Mouse (Mus musculus) midbrain, embryonic 16.5 days (tissue): Measurements from ENCODE around the gene Tmem132c. TPM values are rescaled to one million over a fixed set of nuclear protein-coding genes. Genes with fewer than 3 reads are reported as not detected.

ENCODE experiments used
- ATAC-seq: fragments of 200-750 bp; cut with Nextera tagmentation; 2 replicates; pipeline ENCODE4 v1.8.0; 2017; ENCODE audit warnings: moderate TSS enrichment
- H3K27ac ChIP-seq: fragments of 300-500 bp; sonication (generic); 2 replicates; pipeline ENCODE4 v1.5.1; 2014; ENCODE audit warnings: mild to moderate bottlenecking, low read length, mixed read lengths
- H3K27me3 ChIP-seq: fragments of 300-500 bp; sonication (generic); 2 replicates; pipeline ENCODE4 v1.6.1; 2014; ENCODE audit warnings: low read depth, low read length, mixed read lengths; ENCODE audit not compliant: control insufficient read depth, insufficient read depth
- H3K36me3 ChIP-seq: fragments of 300-500 bp; sonication (generic); 2 replicates; pipeline ENCODE4 v1.6.1; 2014; ENCODE audit warnings: mild to moderate bottlenecking, low read length, moderate library complexity, mixed read lengths; ENCODE audit not compliant: control insufficient read depth, insufficient read depth
- H3K4me1 ChIP-seq: fragments of 300-500 bp; sonication (generic); 2 replicates; pipeline ENCODE4 v1.6.1; 2014; ENCODE audit warnings: mild to moderate bottlenecking, low read length, mixed read lengths; ENCODE audit not compliant: control insufficient read depth, insufficient read depth
- H3K4me2 ChIP-seq: fragments of 300-500 bp; sonication (generic); 2 replicates; pipeline ENCODE4 v1.6.1; 2014; ENCODE audit warnings: mild to moderate bottlenecking, low read length, mixed read lengths
- H3K4me3 ChIP-seq: fragments of 300-500 bp; sonication (generic); 2 replicates; pipeline ENCODE4 v1.5.1; 2014; ENCODE audit warnings: low read depth, mild to moderate bottlenecking, low read length, moderate library complexity, mixed read lengths
- H3K9ac ChIP-seq: fragments of 300-500 bp; sonication (generic); 2 replicates; pipeline ENCODE4 v1.6.1; 2014; ENCODE audit warnings: low read depth, low read length, mixed read lengths
- H3K9me3 ChIP-seq: fragments of 300-500 bp; sonication (generic); replicated peaks from 2 replicates; pipeline ENCODE4 v1.6.1; 2014; ENCODE audit warnings: mild to moderate bottlenecking, low read length, mixed read lengths; ENCODE audit not compliant: control insufficient read depth, poor library complexity, severe bottlenecking
- WGBS: fragments of 180-500 bp; shearing (Covaris S2); extraction: QIAGEN DNeasy Blood & Tissue Kit; methylation state at CpG from one replicate; pipeline ENCODE4 v1.1.7; 2014; 5-methylcytosine and 5-hydroxymethylcytosine counted together
- polyA plus RNA-seq: library from polyadenylated mRNA; unstranded; fragments of >200 nt; fragmentation: Nextera tagmentation; extraction: Ambion mirVana; gene quantifications from 2 replicates; pipeline ENCODE4 v1.2.1, GENCODE M21; 2015

Tmem132c gene
- polyA plus RNA-seq, 1 experiment from 2014 or later = 11.8 TPM

GRCm38 (mm10) chr5:127293698-127294097, 52.1 kb downstream of the Tmem132c start:
- H3K4me3 ChIP-seq = no peak overlapping the region
- no peaks in the 10 kb centered on the region for H3K27me3 ChIP-seq
- H3K9me3 ChIP-seq = no peaks in the 10 kb centered on the region; the same call in 1 of the 2 replicates
- ATAC-seq = no peak
- no peak overlapping the region for H3K9ac ChIP-seq
- H3K27ac ChIP-seq = no peak overlapping the region
- 93% methylated on average over 3 of the region's 3 CpGs for WGBS
- no peak overlapping the region for H3K4me2 ChIP-seq
- peaks cover 14% of the 10 kb centered on the region for H3K4me1 ChIP-seq
- H3K36me3 ChIP-seq = no peaks in the 10 kb centered on the region

GRCm38 (mm10) chr5:127297461-127297860, 55.9 kb downstream of the Tmem132c start:
- Histone ChIP-seq H3K36me3 (no peaks in the 10 kb centered on the region), H3K4me1 (peaks cover 15% of the 10 kb centered on the region), H3K4me2 (no peak overlapping the region), H3K9ac (no peak overlapping the region), H3K27me3 (no peaks in the 10 kb centered on the region), H3K9me3 (no peaks in the 10 kb centered on the region; the same call in 1 of the 2 replicates), H3K27ac (no peak overlapping the region), H3K4me3 (no peak overlapping the region)
- no peak for ATAC-seq
- WGBS = 19% methylated on average over 5 of the region's 5 CpGs

GRCm38 (mm10) chr5:127298060-127298459, 56.5 kb downstream of the Tmem132c start:
- Histone ChIP-seq H3K36me3 (no peaks in the 10 kb centered on the region), H3K27me3 (no peaks in the 10 kb centered on the region), H3K9ac (no peak overlapping the region), H3K4me1 (peaks cover 15% of the 10 kb centered on the region), H3K9me3 (no peaks in the 10 kb centered on the region; the same call in 1 of the 2 replicates), H3K4me2 (no peak overlapping the region), H3K4me3 (no peak overlapping the region), H3K27ac (no peak overlapping the region)
- 25% methylated on average over 2 of the region's 2 CpGs for WGBS
- ATAC-seq = no peak

GRCm38 (mm10) chr5:127299010-127299409, 57.4 kb downstream of the Tmem132c start:
- H3K9me3 ChIP-seq = no peaks in the 10 kb centered on the region; the same call in 1 of the 2 replicates
- no peaks in the 10 kb centered on the region for H3K36me3 ChIP-seq
- no peak overlapping the region for H3K4me3 ChIP-seq
- ATAC-seq = no peak
- H3K4me1 ChIP-seq = peaks cover 15% of the 10 kb centered on the region
- no peak overlapping the region for H3K27ac ChIP-seq
- no peak overlapping the region for H3K9ac ChIP-seq
- no peak overlapping the region for H3K4me2 ChIP-seq
- H3K27me3 ChIP-seq = no peaks in the 10 kb centered on the region
- WGBS = 26% methylated on average over 1 of the region's 1 CpGs

- WGBS = 29% methylated on average over 8 of the region's 8 CpGs
- H3K9me3 ChIP-seq = no peaks in the 10 kb centered on the region
- no peaks in the 10 kb centered on the region for H3K27me3 ChIP-seq
- H3K9ac ChIP-seq = no peak overlapping the region
- no peaks in the 10 kb centered on the region for H3K36me3 ChIP-seq
- ATAC-seq = no peak; the same call in 1 of the 2 replicates
- H3K27ac ChIP-seq = peak overlapping the region; percentile 42; the same call in 1 of the 2 replicates
- H3K4me1 ChIP-seq = peaks cover 15% of the 10 kb centered on the region
- no peak overlapping the region for H3K4me2 ChIP-seq
- no peak overlapping the region for H3K4me3 ChIP-seq
Measured at GRCm38 (mm10) chr5:127300597-127301254, 59.1 kb downstream of the Tmem132c start.

- H3K4me2 ChIP-seq = no peak overlapping the region
- 69% methylated on average over 5 of the region's 5 CpGs for WGBS
- no peaks in the 10 kb centered on the region for H3K36me3 ChIP-seq
- H3K27ac ChIP-seq = no peak overlapping the region
- no peak overlapping the region for H3K9ac ChIP-seq
- no peak for ATAC-seq
- H3K4me3 ChIP-seq = no peak overlapping the region
- H3K4me1 ChIP-seq = peaks cover 7% of the 10 kb centered on the region
- no peaks in the 10 kb centered on the region for H3K27me3 ChIP-seq
- H3K9me3 ChIP-seq = no peaks in the 10 kb centered on the region
Measured at GRCm38 (mm10) chr5:127305312-127305711, 63.7 kb downstream of the Tmem132c start.

- H3K4me2 ChIP-seq = no peak overlapping the region
- H3K36me3 ChIP-seq = no peaks in the 10 kb centered on the region
- ATAC-seq = no peak
- H3K27me3 ChIP-seq = no peaks in the 10 kb centered on the region
- H3K9ac ChIP-seq = no peak overlapping the region
- no peak overlapping the region for H3K4me3 ChIP-seq
- H3K9me3 ChIP-seq = no peaks in the 10 kb centered on the region
- H3K4me1 ChIP-seq = peaks cover 5% of the 10 kb centered on the region
- no peak overlapping the region for H3K27ac ChIP-seq
- WGBS = 49% methylated on average over 5 of the region's 5 CpGs
Measured at GRCm38 (mm10) chr5:127305719-127306118, 64.1 kb downstream of the Tmem132c start.

GRCm38 (mm10) chr5:127306726-127307125, 65.1 kb downstream of the Tmem132c start:
- H3K9ac ChIP-seq = no peak overlapping the region
- WGBS = 59% methylated on average over 1 of the region's 1 CpGs
- no peaks in the 10 kb centered on the region for H3K27me3 ChIP-seq
- no peaks in the 10 kb centered on the region for H3K36me3 ChIP-seq
- H3K4me3 ChIP-seq = no peak overlapping the region
- no peaks in the 10 kb centered on the region for H3K4me1 ChIP-seq
- H3K27ac ChIP-seq = no peak overlapping the region
- no peak for ATAC-seq
- no peak overlapping the region for H3K4me2 ChIP-seq
- no peaks in the 10 kb centered on the region for H3K9me3 ChIP-seq

- H3K27ac ChIP-seq = no peak overlapping the region
- H3K4me2 ChIP-seq = no peak overlapping the region
- no peaks in the 10 kb centered on the region for H3K9me3 ChIP-seq
- 48% methylated on average over 14 of the region's 14 CpGs for WGBS
- no peak overlapping the region for H3K9ac ChIP-seq
- H3K4me1 ChIP-seq = no peaks in the 10 kb centered on the region
- H3K27me3 ChIP-seq = no peaks in the 10 kb centered on the region
- no peak for ATAC-seq
- H3K36me3 ChIP-seq = no peaks in the 10 kb centered on the region
- H3K4me3 ChIP-seq = no peak overlapping the region
Measured at GRCm38 (mm10) chr5:127310318-127311004, 68.9 kb downstream of the Tmem132c start.
